Mouse (Mus musculus) heart, postnatal 0 days (tissue): ENCODE results near the gene Prkcb.

Experiments
- CTCF ChIP-seq: IDR thresholded peaks from 2 replicates; pipeline ENCODE4 v1.5.1; 2016; ENCODE audit warnings: antibody characterized with exemption, control low read depth, low read depth
- EP300 ChIP-seq: IDR thresholded peaks from 2 replicates; pipeline ENCODE4 v1.6.1; 2016; ENCODE audit warnings: antibody characterized with exemption, low read depth

- TF ChIP-seq EP300 = no peak
- TF ChIP-seq CTCF = no peak
Measured at GRCm38 (mm10) chr7:122409945-122410344, 121.4 kb downstream of the Prkcb start.
